Mouse (Mus musculus) frontal cortex, postnatal 25 days (tissue): Measurements from ENCODE around the gene Thada.
"Not testable (repeated sequence)": the region's sequence is repeated elsewhere in the genome, so short reads cannot be mapped to it uniquely, and the experiment has no call there.

Source experiments
- DNase-seq, 2 experiments: peaks; one replicate each; pipeline ENCODE4 v3.0.0; 2022; ENCODE audit warnings: low spot score in 2 of 2

Gene Thada

DNA sequence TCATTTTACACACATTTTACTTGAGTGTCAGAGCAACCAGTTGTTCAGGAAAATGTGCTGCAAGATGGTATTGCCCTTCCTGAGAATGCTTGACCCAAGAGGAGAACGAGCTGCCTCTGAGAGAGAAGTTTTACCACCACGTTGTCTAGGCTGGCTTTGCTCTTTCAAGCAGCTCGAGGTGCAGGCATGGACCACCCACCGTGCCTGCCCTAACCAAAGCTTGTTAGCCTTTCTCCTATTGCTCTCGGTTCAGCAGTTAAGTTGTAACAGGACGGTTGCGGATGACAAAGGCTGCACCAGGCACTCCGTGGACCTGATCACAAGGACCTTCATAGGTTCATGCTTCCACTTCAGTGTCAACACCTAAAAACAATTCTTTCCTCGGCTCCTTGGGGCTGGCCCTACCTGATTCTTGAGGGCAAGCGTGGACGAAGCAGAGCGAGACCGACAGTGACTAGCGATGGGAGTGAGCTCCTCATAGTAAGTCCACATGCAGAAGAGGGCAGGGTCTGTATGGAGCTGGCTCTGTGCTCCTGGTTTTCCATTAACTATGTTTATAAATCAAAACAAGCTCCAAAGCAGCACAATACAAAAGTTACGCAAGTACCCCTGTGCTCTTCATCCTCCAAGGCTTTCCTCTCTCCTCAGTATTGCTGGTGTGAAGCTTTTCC, 241.7 kb downstream of the Thada start:
- no peak for DNase-seq

DNA sequence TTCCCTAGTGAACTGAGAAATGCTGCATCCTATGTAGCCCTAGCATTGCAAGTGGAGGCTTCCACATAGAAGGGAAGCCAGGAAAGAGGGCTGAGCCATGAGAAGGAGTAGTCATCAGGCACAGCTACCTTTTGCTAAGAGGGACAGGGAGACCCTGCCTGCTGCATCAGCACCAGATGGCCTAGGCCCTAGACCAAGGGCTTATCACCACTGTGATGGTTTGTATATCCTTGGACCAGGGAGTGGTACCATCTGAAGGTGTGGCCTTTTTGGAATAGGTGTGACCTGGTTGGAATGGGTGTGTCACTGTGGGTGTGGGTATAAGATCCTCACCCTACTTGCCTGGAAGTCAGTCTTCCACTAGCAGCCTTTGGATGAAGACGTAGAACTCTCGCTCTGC, 247.2 kb downstream of the Thada start:
- not testable (repeated sequence) for DNase-seq

DNA sequence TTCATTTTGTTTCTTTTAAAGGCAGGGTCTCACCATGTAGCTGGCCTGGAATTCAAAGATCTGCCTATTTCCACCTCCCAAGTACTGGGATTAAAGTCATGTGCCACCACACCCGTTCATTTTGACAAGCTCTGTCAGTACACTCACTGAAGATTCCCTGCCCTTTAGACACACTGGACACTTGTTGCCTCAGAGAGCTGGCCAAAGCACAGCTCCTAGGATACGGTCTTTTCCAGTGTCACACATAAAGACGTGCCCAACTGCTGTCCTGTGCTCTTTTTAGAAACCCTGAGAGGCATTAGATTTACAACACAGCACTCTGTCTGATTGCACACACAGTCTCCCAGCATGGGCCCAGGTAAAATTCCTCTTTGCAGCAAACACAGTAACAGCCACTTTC, 248.3 kb downstream of the Thada start:
- DNase-seq = no peak

DNA sequence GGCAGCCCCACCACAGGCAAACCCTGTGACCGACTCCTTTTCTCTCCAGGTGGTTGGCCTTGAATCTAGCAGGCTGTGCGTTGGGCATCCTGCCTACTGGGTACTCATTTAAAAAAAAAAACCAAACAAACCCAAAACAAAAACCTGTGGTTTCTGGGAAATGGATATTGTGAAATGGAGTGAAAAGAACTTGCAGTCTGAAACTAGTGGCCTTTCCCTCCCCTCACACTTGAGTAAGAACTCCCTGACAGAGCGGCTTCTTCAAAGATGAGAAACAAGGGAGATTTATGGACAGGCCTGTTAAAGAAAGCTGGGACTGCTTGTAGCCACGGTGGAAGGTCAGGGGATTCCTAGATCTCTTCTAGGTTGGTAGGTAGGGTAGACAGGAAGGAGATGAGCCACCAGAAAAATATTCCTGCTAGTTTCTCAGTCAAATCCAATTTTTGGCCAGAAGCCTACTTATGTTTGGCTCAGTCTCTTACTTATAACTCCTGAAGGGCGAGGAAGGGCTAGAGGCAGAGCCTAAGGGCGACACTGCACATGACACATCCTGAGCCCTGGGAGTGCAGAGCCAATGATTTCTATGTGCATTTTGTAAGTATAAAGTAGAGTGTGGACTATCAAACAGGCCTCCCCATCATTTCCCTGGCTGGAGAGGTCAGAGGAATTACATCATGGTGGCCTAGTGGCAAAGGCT, 250.6 kb downstream of the Thada start:
- DNase-seq = no peak

DNA sequence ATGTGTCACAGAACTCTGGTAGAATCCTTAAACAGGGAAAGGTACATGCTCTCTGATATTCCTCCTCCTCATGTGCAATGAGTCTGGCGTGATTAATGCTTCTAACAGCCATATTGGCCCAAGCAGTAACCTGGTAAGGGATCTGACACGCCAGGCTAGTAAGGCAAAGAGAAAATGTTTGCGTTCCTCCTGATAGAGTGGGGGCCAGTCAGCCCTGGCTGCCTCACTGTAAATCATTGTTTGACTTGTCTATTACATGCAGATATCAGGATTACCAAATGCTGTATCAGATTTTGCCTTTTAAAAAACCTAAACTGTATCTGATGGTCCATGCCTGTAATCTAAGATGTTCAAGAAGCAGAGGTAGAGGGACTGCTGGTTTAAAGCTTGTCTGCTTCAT, 252.5 kb downstream of the Thada start:
- no peak for DNase-seq

DNA sequence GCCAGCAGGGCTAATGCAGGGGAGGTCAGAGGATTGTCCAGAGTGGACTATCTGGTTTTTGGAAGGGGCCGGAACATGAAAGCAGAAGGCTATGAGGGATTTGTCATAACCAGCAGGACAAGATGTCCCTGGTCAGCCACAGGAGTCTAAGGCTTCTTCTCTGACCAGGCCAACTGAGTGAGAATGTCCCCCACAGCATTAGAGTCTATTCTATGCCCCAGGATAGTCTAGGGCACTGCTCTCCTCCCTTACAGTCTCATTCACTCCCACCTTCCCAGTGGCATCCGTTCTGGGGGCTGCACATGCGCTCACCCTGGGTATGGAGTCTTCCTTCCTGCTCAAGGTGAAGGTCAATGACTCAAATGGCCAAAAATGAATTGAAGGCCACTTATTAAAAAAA, 258.4 kb downstream of the Thada start:
- DNase-seq = no peak

DNA sequence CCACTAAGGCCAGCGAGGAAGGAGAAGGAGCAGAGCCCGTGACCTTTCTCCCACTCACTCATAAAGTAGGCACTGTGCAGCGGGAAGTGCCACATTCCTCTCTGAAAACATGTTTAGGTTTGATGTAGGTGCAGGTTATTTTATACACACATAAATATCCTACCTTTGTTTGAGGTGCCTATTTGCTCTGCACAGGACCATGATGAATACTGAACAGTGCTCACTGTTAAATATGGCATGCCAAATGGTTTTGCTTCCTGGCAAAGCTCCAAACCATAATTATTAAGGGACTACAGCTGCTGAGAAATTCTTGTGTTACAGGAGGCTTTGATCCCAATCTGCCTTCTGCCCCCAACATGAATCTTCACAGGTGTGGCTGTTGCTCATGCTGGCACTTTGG, 259.8 kb downstream of the Thada start:
- DNase-seq = no peak

DNA sequence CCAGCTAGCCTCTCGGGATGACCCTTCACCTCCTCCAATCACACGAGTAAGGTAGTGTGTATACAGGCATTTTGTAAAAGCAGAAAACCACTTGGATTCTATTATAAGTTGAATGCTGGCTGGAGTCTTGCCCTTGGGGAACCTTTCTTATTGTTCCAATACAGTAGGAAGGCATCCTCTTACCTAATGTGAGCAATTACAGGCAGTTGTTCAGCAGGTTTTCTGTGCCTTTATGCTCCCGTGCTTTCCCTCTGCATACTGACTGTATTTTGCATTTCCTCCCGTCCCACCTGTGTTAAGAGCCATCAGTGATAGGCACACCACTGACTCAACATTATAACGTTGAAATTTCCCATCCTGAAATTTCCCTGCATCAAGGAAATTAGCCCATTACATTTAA, 261.0 kb downstream of the Thada start:
- DNase-seq = no peak

DNA sequence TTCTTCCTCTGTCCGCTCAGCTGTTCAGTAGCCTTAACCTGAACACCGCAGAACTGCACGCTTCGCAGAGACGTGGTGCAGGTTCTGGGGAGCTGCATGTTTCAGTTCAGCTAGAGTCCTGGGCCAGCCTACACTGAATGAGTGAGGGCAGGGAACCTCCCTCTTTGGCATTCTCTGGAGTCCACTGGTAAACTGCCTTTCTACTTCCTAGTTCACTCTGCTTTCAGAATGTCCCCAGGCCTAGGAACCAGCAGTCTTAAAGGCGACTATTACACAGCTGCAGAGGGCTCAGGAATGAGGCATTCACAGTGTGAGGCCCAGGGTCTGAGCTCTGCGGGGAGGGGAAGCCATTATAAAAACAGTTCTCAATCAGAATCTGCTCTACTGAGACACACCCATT, 262.7 kb downstream of the Thada start:
- no peak for DNase-seq

DNA sequence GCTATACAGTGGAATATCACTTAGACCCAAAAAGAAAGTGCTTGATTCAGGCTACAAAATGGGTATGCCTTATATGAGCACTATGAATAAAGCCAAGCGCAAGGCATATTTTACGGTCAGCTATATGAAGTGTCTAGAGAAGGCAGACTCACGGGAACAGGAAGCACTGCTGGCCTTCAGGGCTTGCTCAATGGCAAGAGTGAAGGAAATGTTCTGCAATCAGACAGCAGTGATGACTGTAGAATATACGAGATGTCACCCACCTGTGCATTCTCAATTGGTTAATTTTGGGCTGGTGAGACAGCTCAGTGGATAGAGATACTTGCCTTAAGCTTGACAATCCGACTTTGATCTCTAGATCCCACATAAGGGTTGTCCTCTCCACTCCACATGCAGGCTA, 264.8 kb downstream of the Thada start:
- DNase-seq = no peak

DNA sequence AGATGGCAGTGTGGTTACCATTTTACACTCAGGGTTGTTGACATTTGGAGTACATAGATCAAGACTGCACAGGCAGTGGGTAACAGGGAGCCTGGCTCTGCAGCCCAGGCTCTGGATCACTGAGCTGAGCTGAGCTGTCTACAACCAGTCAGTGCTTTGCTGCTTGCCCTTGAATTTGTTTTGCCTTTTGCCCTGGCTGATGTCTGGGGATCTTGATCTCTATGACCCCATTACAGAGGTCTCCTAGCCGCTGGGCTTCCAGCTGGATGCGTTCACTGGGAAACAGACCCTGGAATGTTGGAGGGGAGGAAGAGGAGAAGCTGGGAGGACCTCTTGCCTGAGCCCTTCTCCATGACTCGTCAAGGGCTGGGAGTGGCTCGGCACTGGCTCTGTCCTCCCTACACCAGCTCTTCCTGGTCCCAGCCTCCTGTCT, 268.1 kb downstream of the Thada start:
- no peak for DNase-seq

DNA sequence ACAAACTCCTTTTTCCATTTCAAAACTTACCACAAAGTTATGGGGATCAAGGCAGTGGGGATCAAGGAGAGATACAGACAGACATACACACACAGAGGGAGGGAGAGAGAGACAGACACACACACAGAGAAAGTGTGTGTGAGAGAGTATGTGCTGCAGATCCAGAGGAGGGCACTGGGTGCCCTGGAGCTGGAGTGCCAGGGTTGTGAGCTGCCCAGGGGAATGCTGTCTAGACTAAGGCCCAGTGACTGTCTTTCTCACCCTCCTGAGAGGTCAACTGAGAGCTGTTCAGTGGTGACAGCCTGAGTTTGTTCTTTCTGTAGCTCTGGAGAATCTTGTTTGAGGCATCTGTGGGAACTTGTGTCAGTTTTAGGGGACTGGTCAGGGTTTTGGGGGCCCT, 269.7 kb downstream of the Thada start:
- DNase-seq = no peak

DNA sequence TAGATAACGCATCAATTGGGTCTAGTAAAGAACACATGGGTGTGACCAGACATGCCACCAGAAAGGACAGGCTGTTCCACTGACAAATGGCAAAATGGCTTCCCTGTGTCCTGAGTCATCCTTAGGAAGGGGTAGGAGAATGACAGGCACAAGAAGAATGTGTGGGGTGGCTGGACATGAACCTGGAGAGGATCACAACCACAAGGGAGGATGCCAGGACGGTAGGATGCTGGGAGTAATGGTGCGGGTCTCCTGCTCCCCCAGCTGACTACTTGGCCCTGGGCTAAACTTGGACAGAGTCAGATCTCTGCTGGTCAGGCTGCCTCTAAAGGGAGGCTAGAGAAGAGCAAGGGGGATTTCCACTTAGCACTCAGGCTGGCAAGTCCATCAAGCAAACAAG, 270.2 kb downstream of the Thada start:
- DNase-seq = no peak

DNA sequence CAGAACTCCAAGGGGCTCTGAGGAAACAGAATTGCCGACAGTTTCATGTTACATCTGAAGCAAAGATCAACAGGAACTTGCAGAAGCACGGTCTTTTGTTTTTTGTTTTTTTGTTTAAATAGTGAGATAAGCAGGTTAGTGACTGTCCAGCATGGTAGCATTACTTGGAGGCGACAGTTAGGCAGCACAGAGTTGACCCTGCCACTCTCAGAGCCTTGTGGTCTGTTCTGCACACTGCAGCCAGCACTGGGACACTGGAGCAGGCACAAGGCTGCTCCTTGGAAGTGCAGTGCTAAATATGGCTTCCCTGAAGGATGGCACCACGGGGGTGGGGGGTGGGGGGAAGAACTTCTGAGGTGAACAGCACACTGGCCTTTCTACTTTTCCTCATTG, 271.0 kb downstream of the Thada start:
- DNase-seq = no peak

DNA sequence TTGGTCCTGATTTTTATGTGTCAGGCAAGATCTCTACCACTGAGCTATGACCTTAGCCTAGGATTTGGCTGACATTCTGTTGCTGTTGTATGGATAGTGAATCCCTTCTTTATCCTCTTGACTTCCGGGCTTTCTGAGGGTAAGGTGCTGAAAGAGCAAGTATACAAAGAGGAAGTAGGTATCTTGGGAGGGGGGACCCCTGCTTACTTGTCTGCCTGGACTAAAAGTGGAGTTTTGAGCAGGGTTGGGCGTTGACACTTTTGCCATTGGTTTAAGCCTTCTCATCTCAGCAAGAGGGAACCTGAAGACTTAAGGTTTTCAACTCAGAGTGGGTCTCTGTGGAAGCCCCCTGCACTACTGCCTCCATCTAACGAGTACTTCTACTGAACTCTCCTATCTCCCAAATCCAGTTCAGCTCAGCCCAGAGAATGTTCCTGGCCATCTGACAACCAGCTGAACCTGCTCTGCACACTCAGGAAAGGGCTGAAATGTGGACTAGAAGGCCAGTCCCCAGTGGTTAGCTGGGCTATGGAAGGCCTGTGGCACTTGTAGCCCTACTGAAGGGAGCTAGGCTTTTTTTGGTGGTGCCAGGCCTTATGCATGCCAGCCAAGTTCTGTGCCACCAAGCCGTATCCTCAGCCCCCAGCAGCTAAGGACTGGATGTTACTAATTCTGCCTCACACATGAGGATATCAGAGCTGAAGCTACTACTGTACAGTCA, 271.6 kb downstream of the Thada start:
- no peak for DNase-seq

DNA sequence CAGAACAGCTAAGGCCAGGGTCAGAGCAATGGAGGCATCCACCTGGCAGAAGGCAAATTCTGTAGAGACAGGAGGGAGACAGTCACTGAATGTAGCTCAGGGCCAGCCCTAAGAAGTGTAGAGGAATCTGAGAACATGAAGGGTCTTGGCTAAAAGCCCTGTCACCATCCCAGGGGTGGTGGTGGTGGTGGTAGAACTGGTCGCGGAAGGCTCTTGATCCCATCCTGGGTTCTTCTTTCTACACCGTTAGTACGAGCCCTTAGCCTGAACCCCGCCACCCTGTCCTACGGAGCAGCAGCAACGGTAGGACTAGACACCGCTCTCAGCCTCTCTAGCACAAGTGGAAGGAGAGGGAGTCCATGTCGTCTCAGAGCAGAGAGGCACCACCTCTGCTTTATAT, 272.6 kb downstream of the Thada start:
- DNase-seq = no peak

DNA sequence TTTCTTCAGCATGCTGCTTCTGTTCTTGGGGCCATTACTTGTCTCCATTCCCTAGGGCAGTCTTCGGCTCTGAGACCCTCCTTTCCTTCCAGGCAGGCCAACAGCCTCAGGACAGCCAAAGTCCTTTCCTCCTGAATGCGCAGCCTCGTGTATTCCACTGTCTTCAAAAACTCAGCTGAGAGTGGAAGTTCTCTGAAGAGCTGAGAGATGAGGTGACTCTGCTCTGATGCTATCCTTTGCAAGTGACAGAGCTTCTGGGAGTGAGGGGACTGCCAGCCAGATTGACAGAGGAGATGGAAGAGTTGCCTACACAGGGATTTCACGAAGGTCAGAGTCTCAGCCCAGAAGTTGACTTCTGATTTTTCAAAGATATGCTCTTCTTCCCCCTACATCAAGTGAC, 274.1 kb downstream of the Thada start:
- no peak for DNase-seq

DNA sequence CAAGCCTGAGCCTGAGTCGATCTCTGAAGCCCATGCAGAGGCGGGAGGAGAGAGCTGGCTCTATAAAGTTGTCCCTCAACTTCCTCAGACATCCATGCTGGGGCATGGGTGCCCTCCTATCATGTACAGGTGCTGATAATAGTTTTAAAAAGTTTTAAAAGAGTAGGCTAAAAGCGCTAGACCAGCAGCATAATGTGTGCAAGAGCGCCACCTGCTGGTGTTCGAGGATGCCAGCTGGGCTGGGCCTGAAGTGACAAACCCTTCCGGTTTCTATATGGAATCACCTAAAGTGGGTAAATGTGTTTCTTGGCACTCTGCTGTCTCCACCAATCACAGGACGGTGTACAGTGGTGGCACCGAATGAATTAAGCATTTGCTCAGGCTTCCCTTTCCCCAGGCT, 275.1 kb downstream of the Thada start:
- peak; percentile 72 to 81 for DNase-seq

DNA sequence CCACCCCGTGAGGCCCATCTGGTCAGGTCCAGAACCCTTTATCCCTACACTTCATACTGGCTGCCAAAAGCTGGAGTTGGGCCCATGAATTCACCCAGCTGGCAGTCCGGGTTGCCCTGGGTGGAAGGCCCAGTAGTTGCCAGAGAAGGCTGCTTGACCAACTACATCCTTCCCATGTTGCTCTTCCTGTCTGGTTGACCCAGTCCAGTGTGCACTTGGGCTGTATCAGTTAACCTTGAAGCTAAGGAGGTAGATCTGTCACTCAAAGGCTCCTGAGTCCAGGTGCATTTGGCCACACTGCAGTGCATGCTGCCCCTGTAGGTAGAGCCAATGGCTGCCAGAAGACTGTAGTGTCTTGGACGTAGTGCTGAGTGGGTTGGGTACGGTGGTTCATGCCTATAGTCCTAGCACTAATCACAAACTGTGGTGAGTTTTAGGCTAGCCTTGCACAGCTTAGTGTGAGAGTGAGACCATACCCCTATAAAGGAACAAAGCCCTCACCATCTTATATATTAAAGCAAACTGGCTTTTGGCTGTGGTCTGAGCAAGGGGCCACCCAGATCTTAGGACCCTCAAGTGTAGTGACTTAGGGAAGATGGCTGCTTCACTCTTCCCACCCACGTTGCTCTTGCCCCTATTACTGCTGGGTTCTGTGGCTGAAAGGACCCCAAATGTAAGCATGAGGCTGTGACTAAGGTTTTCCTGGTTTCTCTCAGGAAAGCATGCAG, 276.7 kb downstream of the Thada start:
- DNase-seq = no peak

DNA sequence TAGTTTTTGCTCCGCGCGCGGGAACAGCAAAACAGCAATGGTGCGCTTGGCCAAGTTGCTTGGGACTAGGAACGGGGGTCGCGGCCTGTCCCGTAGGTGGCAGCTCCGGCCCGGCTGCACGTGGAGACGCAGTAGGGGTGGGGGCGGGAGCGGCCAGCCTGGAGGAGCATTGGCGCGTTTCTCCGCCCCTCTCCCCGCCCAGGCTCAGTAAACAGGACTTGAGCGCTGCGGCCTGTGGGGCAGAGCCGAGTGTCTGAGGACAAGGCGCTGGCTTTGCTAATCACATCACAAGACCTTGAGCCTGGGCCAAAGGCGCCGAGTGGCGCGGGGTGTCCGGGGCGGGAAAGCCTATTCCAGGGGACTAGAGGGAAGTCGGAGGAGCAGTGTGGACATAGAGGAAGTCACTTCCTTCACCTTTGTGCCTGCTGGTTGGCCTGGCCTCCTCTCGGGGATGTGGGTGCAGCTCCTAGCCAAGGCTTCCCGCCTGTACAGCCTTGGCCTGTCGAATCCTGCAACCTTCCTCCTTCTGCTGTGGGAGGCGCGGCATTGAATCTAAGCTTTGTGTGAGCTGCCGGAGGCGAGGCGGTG, 277.5 kb downstream of the Thada start:
- peak; percentile 47 to 63 for DNase-seq

DNA sequence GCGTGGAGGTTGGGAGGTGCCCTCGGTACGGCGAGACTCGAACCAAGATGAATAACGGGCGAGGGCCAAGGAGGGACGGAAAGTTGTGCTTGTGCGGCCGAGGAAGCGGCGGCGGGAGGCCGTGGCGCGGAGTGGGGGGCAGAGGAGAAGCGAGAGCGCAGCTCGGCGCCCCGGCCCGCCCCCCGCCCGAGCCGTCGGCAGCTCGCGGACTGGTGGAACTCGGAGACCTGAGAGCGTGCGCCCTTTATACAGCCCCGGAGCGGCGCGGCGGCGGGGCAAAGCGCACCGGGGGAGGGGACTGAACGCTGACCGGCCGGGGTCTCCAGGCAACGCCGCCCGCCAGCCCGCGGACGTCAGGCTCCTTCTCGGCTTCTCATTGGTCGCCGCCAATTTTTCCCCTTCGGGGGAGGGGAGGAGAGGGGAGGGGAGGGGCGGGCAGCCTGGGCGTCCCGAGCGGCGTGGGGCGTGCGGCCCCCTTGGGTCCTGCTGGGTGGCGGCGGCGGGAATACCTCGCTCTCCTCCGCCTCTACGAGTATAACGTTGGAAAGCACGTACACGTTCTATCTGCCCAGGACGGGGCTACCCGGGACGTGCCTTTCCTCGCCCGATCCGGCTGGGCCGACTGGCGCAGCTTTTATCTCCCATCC, 278.2 kb downstream of the Thada start, which contains the start of gene Zfp36l2:
Zfp36l2 (minus strand) TSS at position 221 of the 647 bp plus-strand sequence.
- DNase-seq = peak; percentile 64 to 76
